Mouse (Mus musculus) kidney, postnatal 0 days (tissue): ENCODE measurements around the gene Lctl. TPM values are rescaled to one million over a fixed set of nuclear protein-coding genes. Genes with fewer than 3 reads are reported as not detected.

Experiments
- ATAC-seq: fragments of 200-750 bp; cut with Nextera tagmentation; replicated peaks from 2 replicates; pipeline ENCODE4 v1.8.0; 2017; ENCODE audit warnings: low read depth, moderate number of reproducible peaks, moderate TSS enrichment, moderate library complexity; ENCODE audit not compliant: low FRiP score
- DNase-seq: peaks from one replicate; pipeline ENCODE4 v3.0.0-alpha.2; 2016; ENCODE audit warnings: low spot score
- H3K27ac ChIP-seq: fragments of 300-500 bp; sonication (generic); 2 replicates; pipeline ENCODE4 v1.5.1; 2014; ENCODE audit warnings: mild to moderate bottlenecking
- H3K27me3 ChIP-seq: fragments of 300-500 bp; sonication (generic); 2 replicates; pipeline ENCODE4 v1.6.1; 2014; ENCODE audit warnings: low read length, mixed read lengths; ENCODE audit not compliant: insufficient read depth
- H3K36me3 ChIP-seq: fragments of 300-500 bp; sonication (generic); 2 replicates; pipeline ENCODE4 v1.6.1; 2014; ENCODE audit warnings: low read length, mixed read lengths; ENCODE audit not compliant: insufficient read depth
- H3K4me1 ChIP-seq: fragments of 300-500 bp; sonication (generic); replicated peaks from 2 replicates; pipeline ENCODE4 v1.6.1; 2014; ENCODE audit warnings: antibody characterized with exemption, low read length, mixed read lengths; ENCODE audit not compliant: insufficient read depth
- H3K4me2 ChIP-seq: fragments of 300-500 bp; sonication (generic); 2 replicates; pipeline ENCODE4 v1.6.1; 2014; ENCODE audit warnings: mild to moderate bottlenecking, low read length, moderate library complexity, mixed read lengths
- H3K4me3 ChIP-seq: fragments of 300-500 bp; sonication (generic); replicated peaks from 2 replicates; pipeline ENCODE4 v1.5.1; 2014; ENCODE audit warnings: low read depth, low read length
- H3K9ac ChIP-seq: fragments of 300-500 bp; sonication (generic); 2 replicates; pipeline ENCODE4 v1.6.1; 2014; ENCODE audit warnings: low read depth, low read length
- H3K9me3 ChIP-seq: fragments of 300-500 bp; sonication (generic); replicated peaks from 2 replicates; pipeline ENCODE4 v1.6.1; 2016; ENCODE audit warnings: low read length, inconsistent platforms, mixed read lengths
- CTCF ChIP-seq: IDR thresholded peaks from 2 replicates; pipeline ENCODE4 v1.5.1; 2016; ENCODE audit warnings: antibody characterized with exemption, low read depth, mild to moderate bottlenecking, moderate library complexity
- WGBS: fragments of 180-500 bp; shearing (Covaris S2); extraction: QIAGEN DNeasy Blood & Tissue Kit; methylation state at CpG from one replicate; pipeline ENCODE4 v1.1.7; 2014; 5-methylcytosine and 5-hydroxymethylcytosine counted together
- polyA plus RNA-seq: library from polyadenylated mRNA; unstranded; fragments of >200 nt; fragmentation: Nextera tagmentation; extraction: Ambion mirVana; gene quantifications from 2 replicates; pipeline ENCODE4 v1.2.1, GENCODE M21; 2015

The Lctl gene
- polyA plus RNA-seq, 1 experiment from 2014 or later, result 0.29 TPM

- no peaks in the 10 kb centered on the region for H3K27me3 ChIP-seq
- TF ChIP-seq CTCF, result no peak
- peak overlapping the region; percentile 42; the same call in 1 of the 2 replicates for H3K9ac ChIP-seq
- H3K4me1 ChIP-seq, result peaks cover 5% of the 10 kb centered on the region
- H3K9me3 ChIP-seq, result no peaks in the 10 kb centered on the region
- H3K27ac ChIP-seq, result no peak overlapping the region
- H3K4me3 ChIP-seq, result no peak overlapping the region
- no peaks in the 10 kb centered on the region for H3K36me3 ChIP-seq
- 21% methylated on average over 7 of the region's 7 CpGs for WGBS
- peak; percentile 40; the same call in 1 of the 2 replicates for ATAC-seq
- no peak overlapping the region for H3K4me2 ChIP-seq
- DNase-seq, result peak; percentile 49
Measured at GRCm38 (mm10) chr9:64078386-64078792, 38.6 kb upstream of the Lctl start.

GRCm38 (mm10) chr9:64079922-64080321 lies 37.0 kb upstream of the Lctl start:
- no peak overlapping the region for H3K9ac ChIP-seq
- no peak overlapping the region for H3K4me3 ChIP-seq
- ATAC-seq, result no peak
- DNase-seq, result no peak
- WGBS, result 67% methylated on average over 6 of the region's 6 CpGs
- no peak overlapping the region for H3K4me2 ChIP-seq
- peaks cover 15% of the 10 kb centered on the region for H3K4me1 ChIP-seq
- no peaks in the 10 kb centered on the region for H3K9me3 ChIP-seq
- H3K36me3 ChIP-seq, result no peaks in the 10 kb centered on the region
- no peak for TF ChIP-seq CTCF
- no peak overlapping the region for H3K27ac ChIP-seq
- no peaks in the 10 kb centered on the region for H3K27me3 ChIP-seq

- Histone ChIP-seq H3K4me2 (peak overlapping the region; percentile 83), H3K9me3 (no peaks in the 10 kb centered on the region), H3K27ac (peak overlapping the region; percentile 69), H3K4me1 (peaks cover 12% of the 10 kb centered on the region), H3K9ac (peak overlapping the region; percentile 62; the same call in 1 of the 2 replicates), H3K36me3 (no peaks in the 10 kb centered on the region), H3K4me3 (peak overlapping the region; percentile 33), H3K27me3 (no peaks in the 10 kb centered on the region)
- no peak for ATAC-seq
- WGBS, result 23% methylated on average over 7 of the region's 7 CpGs
- TF ChIP-seq CTCF, result no peak; the same call in 1 of the 2 replicates
- DNase-seq, result peak; percentile 55
Measured at GRCm38 (mm10) chr9:64084231-64084630, 32.7 kb upstream of the Lctl start.

- 3% methylated on average over 49 of the region's 49 CpGs for WGBS
- H3K4me1 ChIP-seq, result peaks cover 12% of the 10 kb centered on the region
- DNase-seq (peak; percentile 66), ATAC-seq (no peak; the same call in 1 of the 2 replicates)
- no peaks in the 10 kb centered on the region for H3K9me3 ChIP-seq
- no peak for TF ChIP-seq CTCF
- peak overlapping the region; percentile 62; the same call in 1 of the 2 replicates for H3K9ac ChIP-seq
- H3K27ac ChIP-seq, result peak overlapping the region; percentile 69
- peak overlapping the region; percentile 33 for H3K4me3 ChIP-seq
- peak overlapping the region; percentile 83 for H3K4me2 ChIP-seq
- H3K36me3 ChIP-seq, result no peaks in the 10 kb centered on the region
- H3K27me3 ChIP-seq, result no peaks in the 10 kb centered on the region
Measured at GRCm38 (mm10) chr9:64084661-64085399, 32.1 kb upstream of the Lctl start.

- no peak overlapping the region for H3K4me2 ChIP-seq
- ATAC-seq (no peak), DNase-seq (no peak)
- no peaks in the 10 kb centered on the region for H3K27me3 ChIP-seq
- H3K4me3 ChIP-seq, result no peak overlapping the region
- no peak overlapping the region for H3K27ac ChIP-seq
- no peaks in the 10 kb centered on the region for H3K9me3 ChIP-seq
- WGBS, result 87% methylated on average over 2 of the region's 2 CpGs
- no peaks in the 10 kb centered on the region for H3K36me3 ChIP-seq
- no peak for TF ChIP-seq CTCF
- H3K4me1 ChIP-seq, result peaks cover 12% of the 10 kb centered on the region
- no peak overlapping the region for H3K9ac ChIP-seq
Measured at GRCm38 (mm10) chr9:64085976-64086375, 31.0 kb upstream of the Lctl start.

- Histone ChIP-seq H3K27ac (no peak overlapping the region), H3K9ac (no peak overlapping the region), H3K4me1 (peaks cover 12% of the 10 kb centered on the region), H3K4me2 (no peak overlapping the region), H3K27me3 (no peaks in the 10 kb centered on the region), H3K4me3 (no peak overlapping the region), H3K9me3 (no peaks in the 10 kb centered on the region), H3K36me3 (no peaks in the 10 kb centered on the region)
- ATAC-seq (no peak), DNase-seq (no peak)
- no peak for TF ChIP-seq CTCF
- WGBS, result 92% methylated on average over 6 of the region's 6 CpGs
Measured at GRCm38 (mm10) chr9:64086543-64086942, 30.4 kb upstream of the Lctl start.
